Mouse (Mus musculus): ENCODE data around the gene Trem2. TPM values are rescaled to one million over a fixed set of nuclear protein-coding genes. Genes with fewer than 3 reads are reported as not detected.

Trem2 gene
- polyA plus RNA-seq (2017; shearing (Covaris generic)), result not detected

GRCm38 (mm10) chr17:48346231-48346630 is at the start of gene Trem2:
Trem2 (plus strand) TSS chr17:48346401.

GRCm38 (mm10) chr17:48299203-48299602 is 47.0 kb upstream of the Trem2 start, which contains the start of gene Treml2:
Treml2 (plus strand) TSS chr17:48299498.

GRCm38 (mm10) chr17:48315905-48316579 is 30.2 kb upstream of the Trem2 start, which contains the start of gene B430306N03Rik:
B430306N03Rik (plus strand) TSS chr17:48316141.

GRCm38 (mm10) chr17:48359616-48360015 is 13.4 kb downstream of the Trem2 start, which contains the start of gene Treml1:
Treml1 (plus strand) TSS chr17:48359916.

Other genes with a start within 250 kb of the Trem2 start
- gene 9830107B12Rik, start 200.1 kb upstream of the Trem2 start, polyA plus RNA-seq (2017; shearing (Covaris generic)), result 0.07 TPM
- gene A530064D06Rik, start 179.1 kb upstream of the Trem2 start, polyA plus RNA-seq (2017; shearing (Covaris generic)), result not detected
- gene Trem1, start 113.6 kb upstream of the Trem2 start, polyA plus RNA-seq (2017; shearing (Covaris generic)), result not detected
- not detected for gene Trem3, start 98.6 kb upstream of the Trem2 start, polyA plus RNA-seq (2017; shearing (Covaris generic))
- gene Treml4, start 82.1 kb upstream of the Trem2 start, polyA plus RNA-seq (2017; shearing (Covaris generic)), result 1.2 TPM
- gene Treml2, start 46.9 kb upstream of the Trem2 start, polyA plus RNA-seq (2017; shearing (Covaris generic)), result 32.8 TPM
- gene B430306N03Rik, start 30.3 kb upstream of the Trem2 start, polyA plus RNA-seq (2017; shearing (Covaris generic)), result 4.9 TPM
- not detected for gene Treml1, start 13.5 kb downstream of the Trem2 start, polyA plus RNA-seq (2017; shearing (Covaris generic))
- 4.6 TPM for gene Nfya, start 63.5 kb downstream of the Trem2 start, polyA plus RNA-seq (2017; shearing (Covaris generic))
- 85.2 TPM for gene Oard1, start 63.6 kb downstream of the Trem2 start, polyA plus RNA-seq (2017; shearing (Covaris generic))
- 7.3 TPM for gene Apobec2, start 86.5 kb downstream of the Trem2 start, polyA plus RNA-seq (2017; shearing (Covaris generic))
- gene Tspo2, start 105.1 kb downstream of the Trem2 start, polyA plus RNA-seq (2017; shearing (Covaris generic)), result 0.06 TPM
- 38.9 TPM for gene Unc5cl, start 108.5 kb downstream of the Trem2 start, polyA plus RNA-seq (2017; shearing (Covaris generic))